Mouse (Mus musculus) heart, adult 2 months (tissue): Measurements from ENCODE around the gene Atp6v1e2. TPM values are rescaled to one million over a fixed set of nuclear protein-coding genes. Genes with fewer than 3 reads are reported as not detected.

Experiments
- DNase-seq, 2 experiments: peaks; one replicate each; pipeline ENCODE4 v3.0.0; 2021
- H3K27ac ChIP-seq: fragments of 200-600 bp; 2 replicates; pipeline ENCODE4 v1.8.1; 2022
- H3K27me3 ChIP-seq: fragments of 200-500 bp; 2 replicates; pipeline ENCODE4 v1.6.1; 2012; ENCODE audit warnings: mild to moderate bottlenecking, low read length, inconsistent platforms, mixed read lengths; ENCODE audit not compliant: control insufficient read depth, insufficient read depth
- H3K36me3 ChIP-seq: fragments of 200-500 bp; 2 replicates; pipeline ENCODE4 v1.6.1; 2012; ENCODE audit warnings: low read length, inconsistent platforms; ENCODE audit not compliant: control insufficient read depth, insufficient read depth
- H3K4me1 ChIP-seq: fragments of 200-500 bp; 2 replicates; pipeline ENCODE4 v1.6.1; 2011; ENCODE audit warnings: low read length; ENCODE audit not compliant: control insufficient read depth, insufficient read depth
- H3K4me3 ChIP-seq: fragments of 200-600 bp; 2 replicates; pipeline ENCODE4 v1.8.1; 2022
- H3K79me2 ChIP-seq: fragments of 200-500 bp; replicated peaks from 2 replicates; pipeline ENCODE4 v1.6.1; 2012; ENCODE audit warnings: mild to moderate bottlenecking, inconsistent platforms, low read length, moderate library complexity, mixed read lengths; ENCODE audit not compliant: control insufficient read depth, insufficient read depth
- H3K9ac ChIP-seq: fragments of 200-500 bp; 2 replicates; pipeline ENCODE4 v1.6.1; 2012; ENCODE audit warnings: low read depth, mild to moderate bottlenecking, control low read depth, inconsistent platforms, low read length, mixed read lengths
- CTCF ChIP-seq: fragments of 200-600 bp; IDR thresholded peaks from 2 replicates; pipeline ENCODE4 v1.8.1; 2022; ENCODE audit warnings: antibody characterized with exemption, mild to moderate bottlenecking, moderate library complexity
- EP300 ChIP-seq: fragments of 200-500 bp; IDR thresholded peaks from 2 replicates; pipeline ENCODE4 v1.6.1; 2011; ENCODE audit warnings: low read depth, low read length, control low read depth; ENCODE audit not compliant: insufficient read depth
- POLR2A ChIP-seq: fragments of 200-500 bp; IDR thresholded peaks from 2 replicates; pipeline ENCODE4 v1.6.1; 2011; ENCODE audit warnings: mild to moderate bottlenecking, low read depth, low read length, control low read depth; ENCODE audit not compliant: insufficient read depth
- WGBS: fragments of 180-500 bp; shearing (Covaris S2); methylation state at CpG from one replicate; pipeline ENCODE4 v1.1.7; 2018; 5-methylcytosine and 5-hydroxymethylcytosine counted together
- intact Hi-C: fragments of 180-260 bp; cut with DNase I; formaldehyde crosslinking; loops from one replicate; pipeline ENCODE4 v1.15.1; 2025
- long read RNA-seq: library from polyadenylated mRNA; stranded (forward); transcript quantifications from one replicate; pipeline ENCODE4 v2.0.0, GENCODE M21; 2021
- polyA plus RNA-seq: library from polyadenylated mRNA; depleted of rRNA; stranded (reverse); fragments of >200 nt; gene quantifications from 2 replicates; pipeline ENCODE4 v1.2.3, GENCODE M21; 2012; rRNA removed
- total RNA-seq, 2 experiments: library from RNA; stranded (reverse); gene quantifications; 2 replicates each; pipeline ENCODE4 v1.2.3; 2021

The Atp6v1e2 gene
- not detected for total RNA-seq
- polyA plus RNA-seq, result not detected in 2 replicates
- long read RNA-seq, result 0 reads

- Histone ChIP-seq H3K4me3 (no peak within 1 kb of the TSS), H3K36me3 (no peaks in the 10 kb centered on the region), H3K27ac (peak within 1 kb of the TSS; percentile 36; the same call in 1 of the 2 replicates), H3K79me2 (no peaks in the 10 kb centered on the region), H3K27me3 (no peaks in the 10 kb centered on the region), H3K4me1 (no peaks in the 10 kb centered on the region; the same call in 1 of the 2 replicates), H3K9ac (no peak within 1 kb of the TSS)
- TF ChIP-seq EP300 (no peak), CTCF (no peak), POLR2A (no peak)
- no peak for DNase-seq
- intact Hi-C loops, result no loop called here
- WGBS, result 82% methylated on average over 28 of the region's 28 CpGs
Observed at GRCm38 (mm10) chr17:86947840-86948796, at the start of gene Atp6v1e2. Gene Atp6v1e2 (minus strand): TSS chr17:86947897.

GRCm38 (mm10) chr17:86997323-86997722, 49.6 kb upstream of the Atp6v1e2 start:
- Histone ChIP-seq H3K36me3 (peaks cover 6% of the 10 kb centered on the region; the same call in 1 of the 2 replicates), H3K27me3 (no peaks in the 10 kb centered on the region), H3K79me2 (peaks cover 1% of the 10 kb centered on the region; the same call in 1 of the 2 replicates), H3K4me1 (no peaks in the 10 kb centered on the region), H3K4me3 (no peak overlapping the region), H3K9ac (no peak overlapping the region), H3K27ac (no peak overlapping the region)
- TF ChIP-seq EP300 (no peak), POLR2A (no peak), CTCF (no peak)
- intact Hi-C loops, result no loop called here
- DNase-seq, result no peak
- WGBS, result 82% methylated on average over 6 of the region's 6 CpGs

- Histone ChIP-seq H3K4me1 (peaks cover 15% of the 10 kb centered on the region), H3K9ac (no peak overlapping the region), H3K4me3 (no peak overlapping the region), H3K79me2 (peaks cover 1% of the 10 kb centered on the region), H3K27me3 (no peaks in the 10 kb centered on the region), H3K27ac (no peak overlapping the region), H3K36me3 (peaks cover 4% of the 10 kb centered on the region; the same call in 1 of the 2 replicates)
- DNase-seq, result peak in 1 of 2 experiments; percentile 15
- no peak for TF ChIP-seq POLR2A
- no peak for TF ChIP-seq EP300
- no peak for TF ChIP-seq CTCF
- intact Hi-C loops, result no loop called here
- WGBS, result 84% methylated on average over 8 of the region's 8 CpGs
Observed at GRCm38 (mm10) chr17:86991306-86991705, 43.6 kb upstream of the Atp6v1e2 start.

- peaks cover 16% of the 10 kb centered on the region for H3K4me1 ChIP-seq
- H3K9ac ChIP-seq, result no peak overlapping the region
- peak; percentile 42 to 43 for DNase-seq
- TF ChIP-seq CTCF, result no peak
- TF ChIP-seq EP300, result no peak
- no peak for TF ChIP-seq POLR2A
- peak overlapping the region; percentile 54 for H3K27ac ChIP-seq
- intact Hi-C loops, result loop anchor here (5.0 kb wide), 1 partner anchor 71 kb away; the partner anchor contains the start of gene Tmem247
- H3K36me3 ChIP-seq, result peaks cover 4% of the 10 kb centered on the region; the same call in 1 of the 2 replicates
- no peak overlapping the region for H3K4me3 ChIP-seq
- no peaks in the 10 kb centered on the region; the same call in none of the 2 replicates for H3K79me2 ChIP-seq
- no peaks in the 10 kb centered on the region for H3K27me3 ChIP-seq
- 31% methylated on average over 6 of the region's 6 CpGs for WGBS
Observed at GRCm38 (mm10) chr17:86988601-86989184, 41.0 kb upstream of the Atp6v1e2 start.

GRCm38 (mm10) chr17:86988161-86988560, 40.5 kb upstream of the Atp6v1e2 start:
- H3K4me3 ChIP-seq, result no peak overlapping the region
- WGBS, result 63% methylated on average over 5 of the region's 5 CpGs
- peak; percentile 39 for TF ChIP-seq CTCF
- TF ChIP-seq POLR2A, result no peak
- intact Hi-C loops, result loop anchor here (5.0 kb wide), 1 partner anchor 71 kb away; the partner anchor contains the start of gene Tmem247
- peak overlapping the region; percentile 54 for H3K27ac ChIP-seq
- no peak overlapping the region for H3K9ac ChIP-seq
- peaks cover 16% of the 10 kb centered on the region for H3K4me1 ChIP-seq
- peak in 1 of 2 experiments; percentile 23 for DNase-seq
- no peaks in the 10 kb centered on the region; the same call in 1 of the 2 replicates for H3K79me2 ChIP-seq
- H3K36me3 ChIP-seq, result peaks cover 4% of the 10 kb centered on the region; the same call in 1 of the 2 replicates
- no peaks in the 10 kb centered on the region for H3K27me3 ChIP-seq
